Mouse (Mus musculus) NIH3T3 (cell line): Measurements from ENCODE around the gene Pak2.

ENCODE experiments used
- DNase-seq: peaks from one replicate; pipeline ENCODE4 v3.0.0-alpha.2; 2012; ENCODE audit warnings: low read depth

The Pak2 gene

GRCm38 (mm10) chr16:32002509-32003477 is 76.3 kb downstream of the Pak2 start, which contains the start of gene Senp5:
Gene Senp5 (minus strand): TSS chr16:32003287.
- DNase-seq: peak; percentile 97

- no peak for DNase-seq
Observed at GRCm38 (mm10) chr16:31996371-31996770, 82.8 kb downstream of the Pak2 start.

- DNase-seq: peak; percentile 45
Observed at GRCm38 (mm10) chr16:31993946-31994345, 85.2 kb downstream of the Pak2 start.

GRCm38 (mm10) chr16:31993195-31993594 is 85.9 kb downstream of the Pak2 start:
- DNase-seq: no peak

- peak; percentile 33 for DNase-seq
Observed at GRCm38 (mm10) chr16:31992039-31992438, 87.1 kb downstream of the Pak2 start.

DNA sequence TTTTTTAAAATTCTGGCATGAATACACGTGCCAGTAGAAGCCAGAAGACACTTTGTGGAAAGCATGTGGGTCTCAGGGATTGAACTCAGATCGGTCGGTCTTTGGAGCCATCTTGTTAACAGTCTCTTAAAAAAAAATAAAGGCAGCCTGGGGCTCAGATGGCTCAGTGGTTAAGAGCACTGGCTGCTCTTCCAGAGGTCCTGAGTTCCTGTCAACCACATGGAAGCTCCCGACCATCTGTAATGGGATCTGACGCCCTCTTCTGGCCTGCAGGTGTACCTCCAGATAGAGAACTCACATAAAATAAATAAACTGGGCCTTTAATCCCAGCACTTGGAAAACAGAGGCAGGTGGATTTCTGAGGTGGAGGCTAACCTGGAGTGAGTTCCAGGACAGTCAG is 98.2 kb downstream of the Pak2 start:
- DNase-seq: no peak

GRCm38 (mm10) chr16:31979501-31979900 is 99.6 kb downstream of the Pak2 start:
- DNase-seq: peak; percentile 63

- DNase-seq: no peak
Observed at GRCm38 (mm10) chr16:31975258-31975657, 103.9 kb downstream of the Pak2 start.
